Mouse (Mus musculus): ENCODE data around the gene Ggact.

Gene Ggact

DNA sequence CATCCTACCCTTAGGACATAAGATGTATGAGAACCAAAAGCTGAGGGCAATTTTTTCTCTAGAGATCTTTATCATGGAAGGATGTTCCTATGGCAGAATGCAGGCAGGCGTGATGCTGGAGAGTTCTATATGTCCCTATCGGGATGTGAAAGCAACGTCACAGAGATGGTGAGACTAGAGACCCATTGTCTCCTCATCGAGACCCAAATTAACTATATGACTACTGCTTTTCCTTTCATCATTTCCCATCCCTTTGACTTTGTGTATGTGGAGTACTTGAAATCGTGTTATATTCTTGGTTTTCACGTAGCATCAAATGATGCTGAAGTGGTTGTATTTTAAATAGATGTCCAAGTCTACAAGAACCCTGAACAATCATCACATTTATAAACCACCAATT, at the start of gene Ggact:
Ggact (minus strand) TSS at position 101 of the 400 bp plus-strand sequence.
- DNase-seq (ENCODE audit: low spot score) = no peak

DNA sequence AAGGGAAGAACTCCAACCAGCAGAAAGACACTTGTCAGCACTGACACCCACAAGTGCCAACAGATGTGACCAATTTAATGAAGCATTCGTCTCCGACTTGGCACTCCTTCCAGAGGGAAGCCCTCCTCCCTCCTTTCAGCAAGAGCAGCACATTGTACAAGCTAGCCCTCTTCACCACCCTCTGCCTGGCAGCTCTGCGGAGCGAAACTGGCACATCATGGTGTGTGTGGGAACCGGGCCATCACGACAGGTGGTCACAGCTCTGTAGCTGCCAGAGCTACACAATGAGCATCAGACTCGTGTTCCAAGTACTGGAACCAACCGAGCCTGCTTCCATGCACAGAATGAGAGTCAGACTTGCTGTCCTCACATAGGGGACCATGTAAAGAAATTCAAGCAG, 44.4 kb upstream of the Ggact start:
- DNase-seq (ENCODE audit: low spot score) = no peak

DNA sequence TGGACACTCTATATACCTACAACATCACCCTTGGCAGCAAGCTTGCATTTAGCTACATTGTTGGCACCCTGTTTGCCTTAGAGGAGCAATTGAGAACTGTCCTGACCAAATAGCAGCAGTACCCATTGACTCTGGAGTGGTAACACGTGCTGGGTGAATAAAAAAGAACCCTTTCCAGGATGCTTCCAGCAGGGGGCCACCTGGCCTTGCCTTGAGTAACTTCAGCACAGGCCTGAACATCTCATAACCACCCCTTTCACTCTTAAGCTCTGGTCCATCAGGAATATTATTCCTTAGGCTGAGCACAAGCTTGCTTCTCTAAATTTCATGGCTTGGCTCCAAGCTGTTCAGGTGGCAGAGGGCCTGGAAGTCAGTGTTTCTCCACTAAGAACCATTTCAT, 39.8 kb upstream of the Ggact start:
- DNase-seq (ENCODE audit: low spot score) = peak; percentile 79

DNA sequence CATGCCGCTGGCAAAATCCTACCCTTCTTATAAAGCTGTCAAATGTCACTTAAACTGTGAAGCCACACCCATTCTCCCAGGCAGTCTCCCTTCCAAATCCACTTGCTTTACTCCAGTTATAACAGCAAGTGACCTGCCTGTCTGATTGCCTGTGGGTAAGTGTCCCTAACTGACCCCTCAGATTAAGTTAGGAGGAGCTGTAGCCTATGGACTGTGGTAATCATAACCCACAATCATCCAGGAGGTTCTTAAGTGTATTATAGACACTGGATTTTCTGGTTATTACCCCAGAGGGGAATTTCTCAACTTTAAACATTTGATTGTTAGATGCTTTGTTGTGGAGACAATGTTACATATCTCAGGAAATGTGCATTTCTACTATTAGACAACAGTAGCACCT, 39.0 kb upstream of the Ggact start:
- no peak for DNase-seq (ENCODE audit: low spot score)

DNA sequence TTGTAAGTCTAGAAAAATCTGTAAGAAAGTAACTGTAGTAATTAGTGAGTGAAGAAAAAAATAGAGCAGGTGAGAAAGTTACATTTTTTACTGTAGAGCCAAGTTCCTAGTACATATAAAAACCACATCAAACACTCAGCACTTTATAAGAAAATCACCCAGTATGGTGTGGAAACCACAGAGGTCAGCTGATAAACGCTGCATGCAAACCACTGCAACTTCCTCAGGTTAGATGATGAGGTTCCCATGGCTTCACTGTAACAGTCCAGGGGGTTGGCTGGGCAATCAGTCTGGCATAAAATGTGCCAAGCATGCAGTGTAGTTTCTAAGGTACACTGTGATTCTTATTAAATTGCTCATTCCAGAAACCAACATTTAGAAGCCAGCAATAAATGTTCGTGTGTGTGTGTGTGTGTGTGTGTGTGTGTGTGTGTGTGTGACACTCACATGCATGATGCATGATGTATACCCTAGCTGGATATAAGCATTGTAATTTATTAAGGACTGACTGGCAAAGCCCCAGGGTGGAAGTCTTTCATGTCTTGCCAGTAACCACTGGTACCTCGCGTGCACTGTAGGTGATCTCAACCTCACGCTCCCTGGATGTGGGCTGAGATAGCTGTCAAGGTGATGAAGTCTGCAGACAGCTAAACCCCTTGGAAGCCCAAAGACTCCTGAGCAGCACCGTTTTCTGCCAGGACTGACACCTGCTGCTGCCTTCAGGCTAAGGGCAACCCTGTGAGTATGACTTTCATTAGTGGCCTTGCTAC, 38.3 kb upstream of the Ggact start:
- no peak for DNase-seq (ENCODE audit: low spot score)

DNA sequence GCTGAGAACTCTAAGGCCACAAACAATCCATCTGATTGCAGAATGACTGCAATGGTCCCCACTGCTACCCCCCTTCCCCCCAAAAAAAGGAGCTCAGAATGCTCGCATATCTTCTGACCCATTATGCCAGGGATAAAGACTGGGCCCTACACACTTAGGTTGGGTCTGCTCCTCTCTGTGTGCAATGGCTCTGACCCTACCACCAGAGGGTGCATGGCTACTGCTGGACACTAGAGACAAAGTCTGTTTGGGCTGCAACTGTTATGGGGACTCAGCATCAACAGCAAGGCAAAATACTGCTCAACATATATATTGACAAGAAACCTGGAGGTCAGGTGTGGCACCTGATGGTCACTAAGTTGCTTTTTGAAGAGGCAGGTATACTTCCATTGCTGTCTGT, 37.4 kb upstream of the Ggact start:
- DNase-seq (ENCODE audit: low spot score) = peak; percentile 11

DNA sequence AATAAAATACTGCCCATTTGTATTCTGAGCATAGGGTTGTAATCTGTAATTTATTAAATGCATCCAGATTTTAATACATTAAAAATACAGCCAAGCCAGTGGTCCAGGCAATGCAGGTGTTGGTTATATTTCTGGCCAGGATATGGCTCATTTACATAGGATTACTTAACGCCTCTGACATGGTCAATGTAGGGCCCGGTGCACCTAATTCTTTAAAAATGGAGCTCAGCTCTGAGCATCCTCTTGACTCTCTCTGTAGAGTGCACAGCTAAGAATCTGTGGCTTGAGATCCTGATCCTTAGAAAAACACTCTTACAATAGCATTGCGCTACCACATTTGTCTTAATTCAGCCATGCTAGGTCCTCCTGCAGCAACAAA, 29.9 kb upstream of the Ggact start:
- DNase-seq (ENCODE audit: low spot score) = no peak

DNA sequence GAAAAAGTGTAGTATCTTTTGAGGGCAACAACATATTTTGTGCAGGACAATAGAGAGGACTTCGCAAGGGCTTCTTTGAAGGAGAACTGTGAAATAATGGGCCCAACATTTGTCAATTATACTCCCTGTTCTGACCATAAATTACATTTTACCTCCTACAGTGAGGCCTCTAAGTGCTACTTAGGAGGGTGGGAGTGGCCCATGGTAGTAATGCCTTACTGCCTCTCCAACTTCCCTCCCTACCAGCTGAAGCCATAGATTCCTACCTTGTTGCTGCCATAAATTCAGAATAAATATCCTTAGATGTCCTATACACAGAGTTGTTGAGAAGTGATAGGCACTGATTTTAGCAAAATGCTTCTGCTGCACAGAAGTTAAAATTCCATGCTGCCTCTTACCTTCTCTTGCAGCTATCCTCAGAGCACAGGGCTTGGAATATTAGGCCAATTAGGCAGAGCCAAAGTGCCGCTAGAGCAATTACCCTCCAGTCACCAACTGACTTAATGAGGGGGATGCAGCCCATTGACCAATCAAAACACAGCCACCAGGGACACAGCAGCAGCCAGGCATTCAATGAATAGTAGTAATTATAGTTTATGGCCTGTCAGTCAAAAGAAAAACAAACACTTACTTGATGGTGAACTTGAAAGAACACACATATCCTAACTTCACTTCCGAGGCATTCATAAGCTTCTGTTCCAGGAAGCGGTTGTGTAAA, 29.4 kb upstream of the Ggact start:
- no peak for DNase-seq (ENCODE audit: low spot score)

DNA sequence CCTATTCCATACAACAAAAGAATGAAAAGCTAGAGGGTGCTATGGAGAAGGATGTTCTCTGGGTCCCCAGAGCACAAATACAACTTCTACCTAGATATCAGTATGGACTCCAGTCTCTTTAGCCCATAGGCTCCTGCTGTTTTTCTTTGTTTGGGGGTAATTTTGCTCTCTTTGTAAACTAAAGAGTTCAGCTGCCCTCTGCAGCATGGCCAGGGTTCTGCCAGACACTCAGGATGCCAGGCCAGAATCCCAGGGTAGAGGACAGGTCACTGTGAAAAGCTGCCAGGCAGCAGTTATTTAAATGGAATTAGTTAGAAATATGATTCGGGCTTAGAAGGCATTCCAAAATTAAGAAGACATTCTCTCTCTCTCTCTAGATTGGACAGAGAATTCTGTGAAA, 22.9 kb upstream of the Ggact start:
- peak; percentile 14 for DNase-seq (ENCODE audit: low spot score)

DNA sequence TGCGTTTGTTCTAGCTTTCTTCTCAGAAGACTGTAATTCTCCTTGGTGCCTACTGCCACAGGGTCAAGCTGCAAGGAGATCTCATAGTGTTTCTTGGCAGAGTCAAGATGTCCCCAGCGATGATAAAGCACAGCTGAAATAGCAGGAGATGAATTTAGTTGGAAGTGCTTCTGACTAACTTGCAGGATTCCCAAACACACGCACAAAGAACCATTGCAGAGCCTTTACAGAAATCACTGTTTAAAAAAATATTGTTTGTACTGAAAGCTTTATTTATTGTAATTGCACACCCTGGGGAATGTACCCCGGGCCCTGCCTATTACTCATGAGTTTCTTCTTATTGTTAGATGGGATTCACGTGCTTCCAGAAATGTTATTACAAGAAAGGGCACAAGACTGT, 6.5 kb upstream of the Ggact start:
- peak; percentile 13 for DNase-seq (ENCODE audit: low spot score)

DNA sequence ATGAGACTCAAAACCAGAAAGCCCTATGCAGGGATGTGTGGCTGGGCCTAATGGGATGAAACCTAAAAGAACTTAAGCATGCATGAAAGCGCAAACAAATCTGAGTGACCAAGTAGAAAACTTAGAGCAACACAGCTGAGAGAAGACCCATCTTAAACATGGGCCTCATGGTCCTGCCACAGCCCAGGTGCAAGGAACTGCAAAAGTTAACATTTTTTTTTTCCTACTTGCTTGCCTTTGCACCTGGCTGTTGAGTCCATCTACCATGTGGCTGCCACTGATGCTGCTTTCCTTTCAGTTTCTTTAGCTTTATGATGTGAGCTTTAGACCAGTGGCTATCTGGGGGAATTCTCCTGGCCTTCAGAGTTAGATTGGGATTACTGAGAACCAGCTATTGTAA, 4.1 kb upstream of the Ggact start:
- no peak for DNase-seq (ENCODE audit: low spot score)

DNA sequence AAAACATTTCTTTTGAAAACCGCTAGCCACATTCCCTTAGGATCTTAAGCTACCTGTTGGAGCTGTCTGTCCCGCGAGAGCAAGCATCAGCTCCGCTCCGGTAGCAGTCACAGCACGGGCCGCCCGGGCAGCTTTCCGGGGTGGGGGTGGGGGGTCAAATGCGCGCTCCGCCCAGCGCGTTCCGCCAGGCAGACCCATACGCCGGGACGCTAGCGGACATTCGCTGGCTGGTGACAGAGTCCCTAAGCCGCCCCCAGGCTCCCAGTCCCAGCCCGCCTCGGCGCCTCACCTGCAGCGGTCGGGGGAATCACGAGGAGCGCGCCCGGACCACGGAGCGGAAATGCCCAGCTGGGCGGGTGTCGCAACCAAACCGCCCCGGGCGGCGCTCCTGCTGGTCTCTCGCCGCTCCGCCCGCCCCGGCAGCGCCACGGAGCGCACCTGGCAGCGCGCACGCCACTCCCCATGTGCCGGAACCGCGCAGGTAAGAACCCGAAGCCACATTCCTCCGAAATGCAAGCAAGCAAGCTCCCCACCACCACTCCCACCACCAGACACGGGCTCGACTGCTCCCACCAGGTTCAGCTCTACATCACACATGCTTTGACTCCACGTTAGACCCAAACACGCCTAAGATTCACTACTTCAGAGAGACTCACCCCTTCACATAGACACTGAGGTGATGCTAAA, 602 bp downstream of the Ggact start:
- peak; percentile 64 for DNase-seq (ENCODE audit: low spot score)

DNA sequence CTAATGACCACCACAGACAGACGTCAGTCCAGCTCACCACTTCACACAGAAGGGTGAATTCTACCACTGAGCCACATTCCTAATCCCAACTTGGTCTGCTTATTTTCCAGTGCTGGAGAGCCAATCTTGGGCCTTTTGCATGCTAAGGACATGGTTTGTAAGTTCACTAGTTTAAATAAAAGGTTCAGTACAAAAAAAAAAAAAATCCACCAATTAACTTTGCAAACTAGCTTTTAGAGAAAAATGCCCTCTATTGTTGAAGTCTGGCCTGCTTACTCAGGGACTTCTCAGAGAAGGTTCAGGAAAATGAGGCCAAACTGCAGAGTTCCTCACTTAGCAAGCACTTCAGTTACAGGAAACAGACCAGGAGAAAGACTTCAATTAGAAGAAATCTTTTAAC, 1.4 kb downstream of the Ggact start:
- peak; percentile 18 for DNase-seq (ENCODE audit: low spot score)

DNA sequence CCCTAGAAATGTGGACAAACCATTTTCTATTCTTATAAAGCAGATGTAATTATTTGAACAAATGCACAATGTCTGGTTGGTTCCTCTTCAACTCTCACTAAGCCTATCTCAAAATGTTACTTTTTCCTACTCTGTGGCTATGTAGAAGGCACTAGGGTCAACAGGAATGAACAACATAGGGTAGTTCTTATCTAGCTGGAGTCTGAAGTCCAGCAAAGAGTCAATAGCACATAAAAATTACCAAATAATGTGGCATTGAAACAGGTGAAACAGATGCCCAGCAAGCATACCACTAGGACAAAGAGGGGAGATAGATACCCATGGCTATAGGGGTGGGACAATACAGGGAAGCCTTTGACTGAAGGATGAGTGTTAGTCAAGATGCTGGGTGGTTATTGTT, 2.3 kb downstream of the Ggact start:
- DNase-seq (ENCODE audit: low spot score) = no peak

DNA sequence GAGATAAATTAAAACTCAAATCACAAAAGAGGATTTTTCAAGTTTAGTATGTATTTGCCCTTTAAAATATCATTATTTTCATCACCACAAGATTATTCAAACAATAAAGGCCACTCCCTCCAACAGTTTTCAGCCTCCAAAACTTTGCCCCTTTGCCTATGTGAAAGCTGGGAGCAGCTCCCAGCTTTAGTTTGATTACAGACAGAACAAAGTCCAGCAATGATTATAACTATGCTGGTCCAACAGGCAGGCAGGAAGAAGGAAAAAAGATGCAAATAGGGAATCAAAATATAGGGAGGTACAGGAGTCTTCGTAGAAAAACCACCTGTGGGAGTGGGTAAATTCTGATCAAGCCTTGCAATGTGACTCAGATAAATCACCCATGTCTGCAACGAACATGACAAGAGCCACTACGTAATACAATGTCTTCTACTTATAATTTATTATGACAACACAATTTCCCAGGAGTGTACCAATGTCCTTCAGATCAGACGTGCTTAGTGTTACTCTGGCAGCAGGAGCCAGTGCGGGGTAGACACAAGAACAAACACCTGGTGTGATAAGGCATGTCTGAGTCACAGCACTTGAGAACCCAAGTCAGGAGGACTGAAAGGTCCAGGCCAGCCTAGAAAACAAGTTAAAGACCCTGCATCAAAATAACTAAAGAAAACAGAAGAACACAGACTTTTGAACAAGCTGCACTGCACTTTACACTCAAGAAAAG, 4.0 kb downstream of the Ggact start:
- no peak for DNase-seq (ENCODE audit: low spot score)

DNA sequence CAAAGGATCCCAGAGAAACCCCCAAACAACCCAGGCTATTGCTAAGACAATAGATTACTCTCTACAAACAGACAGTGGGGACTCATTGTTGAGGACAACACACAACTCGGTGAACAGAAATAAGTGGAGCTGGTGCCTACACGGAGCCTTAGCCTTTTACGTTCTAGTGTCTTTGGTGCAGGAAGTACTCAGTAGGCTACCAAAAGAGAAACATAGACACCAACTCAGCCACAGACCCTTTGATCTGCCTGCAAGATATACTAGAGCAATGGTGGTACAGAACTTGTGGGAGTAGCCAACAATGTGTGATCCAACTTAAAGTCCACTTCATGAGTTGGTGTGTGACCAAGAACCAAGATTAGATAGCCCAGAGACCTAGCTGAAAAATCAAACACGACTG, 5.5 kb downstream of the Ggact start:
- no peak for DNase-seq (ENCODE audit: low spot score)

DNA sequence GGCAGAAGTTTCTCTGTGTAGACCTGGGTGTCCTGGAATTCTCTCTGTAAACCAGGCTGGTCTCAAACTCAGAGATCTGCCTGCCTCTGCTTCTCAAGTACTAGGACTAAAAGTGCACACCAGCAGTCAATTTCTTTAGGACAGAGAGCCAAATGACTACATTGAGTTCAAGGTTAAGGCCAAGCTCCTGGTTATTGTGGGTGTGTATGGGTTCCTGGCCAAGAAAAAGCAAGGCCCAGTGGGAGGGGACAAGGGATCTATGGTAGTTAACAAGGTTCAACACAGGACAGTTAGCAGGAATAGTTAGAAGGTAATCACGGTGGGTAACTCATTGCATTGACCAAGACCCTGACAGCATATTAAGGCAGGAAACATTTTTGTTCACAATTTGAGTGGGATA, 8.6 kb downstream of the Ggact start:
- no peak for DNase-seq (ENCODE audit: low spot score)

DNA sequence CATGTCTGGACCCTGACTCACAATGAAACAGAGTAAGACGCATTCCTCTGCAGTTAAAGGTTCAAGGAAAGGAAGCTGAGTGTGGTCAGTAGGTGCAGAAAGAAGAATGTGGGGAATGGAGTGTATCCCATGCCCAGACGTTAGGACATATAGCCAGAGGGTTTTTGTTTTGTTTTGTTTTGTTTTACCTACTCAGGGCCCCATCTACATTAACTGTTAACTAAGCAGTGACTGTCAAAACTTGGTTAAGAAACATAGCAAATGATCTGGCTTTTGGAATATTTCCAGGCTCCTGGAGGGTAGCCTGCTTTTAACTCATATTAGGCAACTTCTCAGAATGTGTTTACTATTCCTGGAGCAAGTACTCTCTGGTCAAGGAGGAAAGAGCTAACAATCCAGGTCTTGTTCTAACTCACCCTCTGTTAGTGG, 9.6 kb downstream of the Ggact start:
- DNase-seq (ENCODE audit: low spot score) = peak; percentile 88

DNA sequence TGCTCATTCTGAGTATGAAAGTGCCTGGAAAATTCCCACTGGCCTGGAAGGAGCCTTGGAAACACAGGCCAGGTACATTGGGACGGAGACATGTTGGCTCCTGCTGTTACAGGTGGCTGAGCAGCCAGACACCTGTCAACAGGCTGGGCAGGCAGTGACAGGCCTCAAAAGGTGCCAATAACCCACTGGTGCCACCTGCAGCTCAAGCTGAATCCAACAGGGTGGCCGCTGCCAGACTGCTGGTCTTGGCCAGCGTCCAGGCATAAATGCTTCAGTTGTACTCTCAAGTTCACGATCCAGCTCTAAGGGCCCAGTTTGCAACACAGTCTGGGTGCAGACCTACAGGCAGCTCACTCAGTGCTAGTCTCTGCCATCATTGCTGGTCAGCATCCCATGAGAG, 10.7 kb downstream of the Ggact start:
- DNase-seq (ENCODE audit: low spot score) = peak; percentile 88

DNA sequence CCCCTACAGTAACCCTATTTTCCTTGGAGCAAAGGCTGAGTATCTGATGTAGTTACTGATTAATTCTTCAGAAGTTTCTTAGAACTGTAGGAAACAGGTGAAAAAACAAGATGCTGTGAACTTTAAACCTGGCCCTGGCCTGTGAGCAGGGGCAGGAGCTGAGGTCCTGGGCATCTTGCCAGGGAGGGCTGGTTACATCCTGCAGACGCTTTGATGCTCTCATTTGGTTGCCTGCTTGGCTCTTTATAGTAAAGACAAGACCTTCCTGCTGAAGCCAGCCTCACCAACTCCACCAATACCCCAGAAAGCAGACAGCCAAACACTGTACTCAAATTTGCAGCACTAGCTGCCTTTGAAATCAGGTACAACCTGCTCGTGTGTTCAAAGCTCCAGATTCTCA, 11.4 kb downstream of the Ggact start:
- DNase-seq (ENCODE audit: low spot score) = no peak

DNA sequence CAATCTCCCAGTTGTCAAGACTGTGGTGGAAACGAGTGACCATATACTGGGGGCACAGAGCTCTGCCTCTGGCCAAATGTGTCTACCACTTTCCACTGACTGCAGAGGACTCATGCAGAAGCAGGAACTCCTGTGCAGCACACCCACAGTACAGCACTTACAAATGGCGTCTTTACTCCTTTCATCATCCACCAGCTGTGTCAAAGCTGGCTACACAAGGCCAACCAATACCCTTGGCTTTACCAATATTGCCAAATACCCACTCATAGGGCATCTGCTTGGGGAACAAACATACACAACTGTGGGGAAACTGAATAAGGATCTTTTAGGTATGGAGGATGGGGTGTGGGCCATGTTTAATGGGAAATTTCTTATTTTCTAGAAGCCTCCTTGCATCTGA, 11.8 kb downstream of the Ggact start:
- DNase-seq (ENCODE audit: low spot score) = no peak

DNA sequence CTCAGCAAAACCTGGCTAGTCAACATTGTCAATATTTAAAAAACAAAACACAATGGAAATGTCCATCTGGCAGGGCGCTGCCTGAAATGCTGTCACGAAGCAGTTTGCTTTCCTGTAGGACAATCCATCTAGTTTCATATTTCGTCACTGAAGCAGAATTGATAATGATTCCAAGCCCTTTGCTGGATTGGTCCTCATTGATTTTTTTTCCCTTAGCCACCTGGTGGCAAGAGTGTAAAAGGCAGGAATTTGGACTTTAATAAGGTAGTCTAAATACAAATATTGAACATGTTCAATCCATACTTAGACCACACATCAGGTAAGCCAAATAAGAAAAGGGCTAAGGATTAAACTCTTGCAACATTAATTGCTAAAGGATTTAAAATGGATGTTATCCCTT, 12.4 kb downstream of the Ggact start:
- DNase-seq (ENCODE audit: low spot score) = no peak

DNA sequence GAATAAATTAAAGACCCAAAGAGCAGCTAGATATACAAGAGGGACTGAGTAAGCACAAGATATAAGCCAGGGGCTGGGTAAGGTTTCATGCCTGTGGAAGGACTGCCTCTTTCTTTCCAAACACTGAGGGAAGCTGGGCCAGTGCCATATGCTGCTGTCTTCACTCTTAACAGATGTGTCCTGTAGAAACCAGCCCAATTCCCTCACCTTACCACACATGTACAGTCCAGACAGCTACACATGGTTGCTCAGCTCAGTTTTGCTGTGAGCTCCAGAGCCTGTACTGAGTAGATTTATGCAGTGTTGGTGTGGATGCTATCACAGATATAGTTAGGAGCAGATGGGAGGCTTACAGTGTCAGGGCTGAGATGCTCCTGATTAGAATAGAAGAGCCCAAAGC, 12.9 kb downstream of the Ggact start:
- peak; percentile 47 for DNase-seq (ENCODE audit: low spot score)
